Mouse (Mus musculus) heart, adult 2 months (tissue): Measurements from ENCODE around the gene Gm1043. TPM values are rescaled to one million over a fixed set of nuclear protein-coding genes. Genes with fewer than 3 reads are reported as not detected.

Experiments used
- DNase-seq, 2 experiments: peaks; one replicate each; pipeline ENCODE4 v3.0.0; 2021
- H3K27ac ChIP-seq: fragments of 200-600 bp; 2 replicates; pipeline ENCODE4 v1.8.1; 2022
- H3K27me3 ChIP-seq: fragments of 200-500 bp; 2 replicates; pipeline ENCODE4 v1.6.1; 2012; ENCODE audit warnings: mild to moderate bottlenecking, low read length, inconsistent platforms, mixed read lengths; ENCODE audit not compliant: control insufficient read depth, insufficient read depth
- H3K36me3 ChIP-seq: fragments of 200-500 bp; 2 replicates; pipeline ENCODE4 v1.6.1; 2012; ENCODE audit warnings: low read length, inconsistent platforms; ENCODE audit not compliant: control insufficient read depth, insufficient read depth
- H3K4me1 ChIP-seq: fragments of 200-500 bp; 2 replicates; pipeline ENCODE4 v1.6.1; 2011; ENCODE audit warnings: low read length; ENCODE audit not compliant: control insufficient read depth, insufficient read depth
- H3K4me3 ChIP-seq: fragments of 200-600 bp; 2 replicates; pipeline ENCODE4 v1.8.1; 2022
- H3K79me2 ChIP-seq: fragments of 200-500 bp; replicated peaks from 2 replicates; pipeline ENCODE4 v1.6.1; 2012; ENCODE audit warnings: mild to moderate bottlenecking, inconsistent platforms, low read length, moderate library complexity, mixed read lengths; ENCODE audit not compliant: control insufficient read depth, insufficient read depth
- H3K9ac ChIP-seq: fragments of 200-500 bp; 2 replicates; pipeline ENCODE4 v1.6.1; 2012; ENCODE audit warnings: low read depth, mild to moderate bottlenecking, control low read depth, inconsistent platforms, low read length, mixed read lengths
- CTCF ChIP-seq: fragments of 200-600 bp; IDR thresholded peaks from 2 replicates; pipeline ENCODE4 v1.8.1; 2022; ENCODE audit warnings: antibody characterized with exemption, mild to moderate bottlenecking, moderate library complexity
- EP300 ChIP-seq: fragments of 200-500 bp; IDR thresholded peaks from 2 replicates; pipeline ENCODE4 v1.6.1; 2011; ENCODE audit warnings: low read depth, low read length, control low read depth; ENCODE audit not compliant: insufficient read depth
- POLR2A ChIP-seq: fragments of 200-500 bp; IDR thresholded peaks from 2 replicates; pipeline ENCODE4 v1.6.1; 2011; ENCODE audit warnings: mild to moderate bottlenecking, low read depth, low read length, control low read depth; ENCODE audit not compliant: insufficient read depth
- WGBS: fragments of 180-500 bp; shearing (Covaris S2); methylation state at CpG from one replicate; pipeline ENCODE4 v1.1.7; 2018; 5-methylcytosine and 5-hydroxymethylcytosine counted together
- intact Hi-C: fragments of 180-260 bp; cut with DNase I; formaldehyde crosslinking; loops from one replicate; pipeline ENCODE4 v1.15.1; 2025
- polyA plus RNA-seq: library from polyadenylated mRNA; depleted of rRNA; stranded (reverse); fragments of >200 nt; gene quantifications from 2 replicates; pipeline ENCODE4 v1.2.3, GENCODE M21; 2012
- total RNA-seq, 2 experiments: library from RNA; stranded (reverse); gene quantifications; 2 replicates each; pipeline ENCODE4 v1.2.3; 2021

Gene Gm1043
- total and polyA plus RNA-seq, 3 experiments: not detected

DNA sequence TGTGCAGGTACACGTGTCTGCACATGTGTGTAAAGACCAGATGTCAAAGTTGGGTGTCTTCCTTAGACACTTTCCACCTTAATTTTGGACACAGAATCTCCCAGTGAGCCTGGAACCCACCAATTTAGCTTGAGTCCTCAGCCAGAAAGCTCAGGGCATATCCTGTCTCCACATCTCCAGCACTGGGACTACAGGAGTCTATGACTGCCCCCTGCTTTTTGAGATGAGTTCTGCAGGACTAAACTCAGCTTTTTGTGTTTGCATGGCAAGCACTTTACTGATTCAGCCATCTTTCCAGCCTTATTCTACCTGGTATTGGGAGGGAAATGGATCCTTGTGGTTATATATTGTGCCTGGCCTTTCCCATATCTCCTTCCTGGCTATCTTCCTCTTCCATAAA lies 120.2 kb downstream of the Gm1043 start:
- WGBS: 65% methylated on average over 1 of the region's 1 CpGs
- no peaks in the 10 kb centered on the region for H3K27me3 ChIP-seq
- H3K4me3 ChIP-seq: no peak overlapping the region
- intact Hi-C loops: no loop called here
- no peaks in the 10 kb centered on the region for H3K79me2 ChIP-seq
- no peaks in the 10 kb centered on the region for H3K4me1 ChIP-seq
- TF ChIP-seq EP300 (no peak), CTCF (no peak), POLR2A (no peak)
- H3K36me3 ChIP-seq: no peaks in the 10 kb centered on the region
- no peak overlapping the region for H3K27ac ChIP-seq
- no peak for DNase-seq
- H3K9ac ChIP-seq: no peak overlapping the region

GRCm38 (mm10) chr5:37206364-37206763 lies 121.2 kb downstream of the Gm1043 start:
- DNase-seq: no peak
- H3K27ac ChIP-seq: no peak overlapping the region
- H3K4me3 ChIP-seq: no peak overlapping the region
- H3K4me1 ChIP-seq: no peaks in the 10 kb centered on the region
- 52% methylated on average over 2 of the region's 2 CpGs for WGBS
- intact Hi-C loops: no loop called here
- no peaks in the 10 kb centered on the region for H3K36me3 ChIP-seq
- H3K27me3 ChIP-seq: no peaks in the 10 kb centered on the region
- H3K79me2 ChIP-seq: no peaks in the 10 kb centered on the region
- TF ChIP-seq EP300: no peak
- H3K9ac ChIP-seq: no peak overlapping the region

GRCm38 (mm10) chr5:37212938-37213708 lies 128.0 kb downstream of the Gm1043 start:
- H3K4me3 ChIP-seq: no peak overlapping the region
- WGBS: 70% methylated on average over 9 of the region's 9 CpGs
- H3K4me1 ChIP-seq: no peaks in the 10 kb centered on the region
- H3K9ac ChIP-seq: no peak overlapping the region
- TF ChIP-seq EP300 (no peak), POLR2A (no peak), CTCF (no peak)
- H3K36me3 ChIP-seq: no peaks in the 10 kb centered on the region
- no peak overlapping the region for H3K27ac ChIP-seq
- no peaks in the 10 kb centered on the region for H3K79me2 ChIP-seq
- no peak for DNase-seq
- intact Hi-C loops: no loop called here
- H3K27me3 ChIP-seq: no peaks in the 10 kb centered on the region

DNA sequence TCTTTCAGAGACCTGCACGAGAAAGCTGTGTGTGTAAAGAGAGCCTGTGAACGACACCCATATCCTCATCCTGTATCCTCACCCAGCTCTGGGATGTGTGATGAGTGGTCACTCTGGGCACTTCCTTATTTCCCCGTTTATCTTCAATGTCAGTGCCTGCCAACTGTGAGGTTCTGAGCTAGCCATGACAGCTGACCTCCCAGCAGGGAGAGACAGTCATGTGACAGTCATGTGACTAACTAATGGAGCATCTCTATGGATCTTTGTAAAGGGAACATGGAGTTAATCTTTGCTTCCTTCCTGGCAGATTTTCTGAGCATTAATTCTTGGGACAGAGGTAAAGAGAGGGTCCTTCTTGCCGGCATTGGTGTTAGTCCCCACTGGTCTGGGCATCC lies 128.5 kb downstream of the Gm1043 start:
- WGBS: 51% methylated on average over 4 of the region's 4 CpGs
- TF ChIP-seq CTCF: no peak
- no peak for TF ChIP-seq POLR2A
- no peak for TF ChIP-seq EP300
- H3K9ac ChIP-seq: no peak overlapping the region
- H3K4me3 ChIP-seq: no peak overlapping the region
- H3K4me1 ChIP-seq: no peaks in the 10 kb centered on the region
- intact Hi-C loops: no loop called here
- no peak for DNase-seq
- no peaks in the 10 kb centered on the region for H3K36me3 ChIP-seq
- H3K27me3 ChIP-seq: no peaks in the 10 kb centered on the region
- H3K27ac ChIP-seq: no peak overlapping the region
- no peaks in the 10 kb centered on the region for H3K79me2 ChIP-seq

- Histone ChIP-seq H3K36me3 (no peaks in the 10 kb centered on the region), H3K27ac (no peak overlapping the region), H3K27me3 (no peaks in the 10 kb centered on the region), H3K9ac (no peak overlapping the region), H3K4me1 (no peaks in the 10 kb centered on the region), H3K4me3 (no peak overlapping the region), H3K79me2 (no peaks in the 10 kb centered on the region)
- intact Hi-C loops: no loop called here
- 81% methylated on average over 6 of the region's 6 CpGs for WGBS
- no peak for DNase-seq
- TF ChIP-seq EP300: no peak
- TF ChIP-seq CTCF: no peak
- no peak for TF ChIP-seq POLR2A
Measured at GRCm38 (mm10) chr5:37214614-37215013, 129.4 kb downstream of the Gm1043 start.

GRCm38 (mm10) chr5:37215276-37215675 lies 130.1 kb downstream of the Gm1043 start:
- no peaks in the 10 kb centered on the region for H3K79me2 ChIP-seq
- WGBS: 86% methylated on average over 7 of the region's 7 CpGs
- no peaks in the 10 kb centered on the region for H3K36me3 ChIP-seq
- H3K9ac ChIP-seq: no peak overlapping the region
- no peak for DNase-seq
- no peak for TF ChIP-seq EP300
- no peak for TF ChIP-seq CTCF
- TF ChIP-seq POLR2A: no peak
- intact Hi-C loops: no loop called here
- H3K27me3 ChIP-seq: no peaks in the 10 kb centered on the region
- no peaks in the 10 kb centered on the region for H3K4me1 ChIP-seq
- H3K4me3 ChIP-seq: no peak overlapping the region
- H3K27ac ChIP-seq: no peak overlapping the region
